Mouse (Mus musculus) C3H10T1/2 (cell line): ENCODE data around the gene Foxp3. TPM values are rescaled to one million over a fixed set of nuclear protein-coding genes. Genes with fewer than 3 reads are reported as not detected.

ENCODE experiments used
- polyA plus RNA-seq, 2 experiments: library from polyadenylated mRNA; unstranded; fragments of >200 nt; fragmentation: generic; extraction: Trizol; gene quantifications; one replicate each; pipeline ENCODE4 v1.2.1; 2012; ENCODE audit warnings: missing spikeins in 2 of 2

Gene Foxp3
- under 1 TPM; 0.12 to 0.41 TPM for polyA plus RNA-seq

DNA sequence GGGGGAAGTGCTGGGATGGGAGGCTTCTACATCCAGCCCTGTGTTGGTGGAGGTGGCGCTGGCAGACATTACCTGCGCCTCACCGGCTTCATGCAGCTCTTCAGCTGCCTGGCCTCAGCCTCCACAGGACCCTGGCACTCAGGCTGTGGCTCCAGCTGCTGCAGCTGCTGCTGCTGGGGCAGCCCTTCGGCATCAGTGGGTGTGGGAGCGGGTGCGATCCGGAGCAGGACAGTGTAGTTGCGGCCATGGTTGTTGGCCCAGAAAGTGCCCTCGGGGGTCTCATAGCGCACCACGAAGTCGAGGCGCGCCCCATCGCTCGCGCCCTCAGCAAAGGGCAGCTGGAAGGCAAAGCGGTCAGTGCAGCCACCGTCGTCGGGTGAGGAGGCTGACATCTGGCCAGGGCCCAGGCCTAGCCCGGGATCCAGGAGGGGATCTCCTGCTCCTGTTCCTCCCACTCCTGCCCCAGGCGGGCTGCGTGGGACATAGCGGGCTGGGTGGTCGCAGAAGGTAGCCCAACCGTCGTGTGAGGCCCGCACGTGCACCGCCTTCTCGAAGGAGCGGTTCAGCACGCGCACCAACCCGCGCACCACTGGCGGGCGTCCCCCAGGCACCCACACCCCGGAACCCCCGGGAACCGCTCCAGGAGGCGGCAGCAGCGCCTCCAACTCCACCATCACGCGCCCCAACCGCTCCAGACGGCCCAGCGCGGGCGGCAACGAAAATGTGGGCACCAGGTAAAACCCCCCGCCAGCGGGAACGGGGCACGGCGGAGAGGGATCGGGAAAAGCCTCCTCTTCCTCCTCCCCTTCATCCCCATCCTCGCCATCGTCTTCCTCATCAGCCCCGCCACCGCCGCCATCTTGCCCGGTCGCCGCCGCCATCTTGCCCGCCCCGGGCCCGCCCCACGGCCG, at the start of gene Foxp3:
Gene Foxp3 (plus strand): TSS at position 469 of the 911 bp plus-strand sequence.

DNA sequence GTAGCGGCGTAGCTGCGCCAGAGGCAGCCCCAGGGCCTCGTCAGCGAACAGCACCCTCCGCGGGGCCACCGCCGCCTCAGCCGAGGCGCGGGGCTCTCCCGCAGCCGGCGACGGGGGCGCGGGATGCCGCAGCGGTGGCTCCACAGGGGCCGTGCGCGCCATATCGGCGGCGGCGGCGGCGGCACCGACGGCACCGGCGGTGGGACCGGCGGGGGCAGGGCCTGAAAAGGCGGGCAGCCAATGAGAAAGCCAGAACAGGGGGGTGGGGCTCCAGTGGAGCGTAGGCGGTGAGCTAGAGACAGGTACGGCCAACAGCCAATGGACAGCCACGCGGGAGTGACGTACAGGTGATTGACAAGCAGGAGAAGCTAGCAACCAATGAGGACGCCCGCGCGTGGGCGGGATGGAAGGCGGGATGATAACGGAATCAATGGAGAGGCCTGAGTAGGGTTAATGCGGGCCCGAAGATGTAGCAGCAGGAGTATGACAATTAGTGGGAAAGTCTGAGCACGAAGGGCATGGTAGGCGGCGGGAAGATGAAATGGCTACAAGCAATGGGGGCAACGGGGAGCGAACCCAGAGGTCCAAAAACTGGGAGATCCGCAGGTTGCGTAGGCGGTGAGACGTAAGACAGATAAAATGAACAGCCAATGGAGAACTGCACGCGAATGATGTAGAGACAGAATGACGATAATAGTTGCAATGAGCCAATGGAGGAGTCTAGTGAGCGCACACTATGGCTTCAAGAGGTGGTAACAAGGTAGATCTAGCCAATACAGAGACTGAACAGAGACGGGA, 842 bp downstream of the Foxp3 start, which contains the start of gene Ppp1r3f:
Gene Ppp1r3f (minus strand): TSS at position 197 of the 798 bp plus-strand sequence.

DNA sequence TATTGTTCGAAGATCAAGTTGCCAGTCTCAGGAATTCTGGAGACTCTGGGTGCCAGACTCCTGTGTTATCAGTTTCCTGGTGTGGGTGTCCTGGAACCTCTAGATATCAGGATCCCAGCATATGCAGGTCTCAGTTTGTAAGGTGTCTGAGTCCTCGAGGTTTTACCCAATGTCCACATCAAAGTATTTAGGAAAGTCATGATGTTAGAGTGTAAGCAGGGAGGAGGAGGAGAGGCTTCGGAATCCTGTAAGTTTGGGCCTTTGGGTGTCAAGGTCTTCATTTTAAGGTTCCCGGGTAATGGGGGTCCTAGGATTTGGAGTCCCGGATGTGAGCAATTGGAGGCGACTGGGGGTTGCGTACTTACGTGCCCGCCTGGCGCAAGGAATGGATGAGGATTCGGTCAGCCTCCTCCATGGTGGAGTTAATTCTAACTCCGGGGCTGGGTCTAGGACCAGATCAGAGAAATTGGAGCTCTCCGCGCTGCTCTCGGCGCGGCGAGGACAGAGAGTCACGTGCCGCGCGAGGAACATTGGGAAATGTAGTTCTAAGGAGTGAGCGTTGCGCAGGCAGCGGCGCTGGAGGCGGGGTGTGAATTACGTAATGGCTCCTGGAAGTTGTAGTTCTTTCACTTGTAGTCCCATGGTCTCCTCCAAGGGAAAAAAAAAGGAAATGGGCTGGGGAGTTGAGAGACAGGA, 31.6 kb downstream of the Foxp3 start, which contains the start of gene Ccdc22:
Gene Ccdc22 (minus strand): TSS at position 639 of the 696 bp plus-strand sequence.

DNA sequence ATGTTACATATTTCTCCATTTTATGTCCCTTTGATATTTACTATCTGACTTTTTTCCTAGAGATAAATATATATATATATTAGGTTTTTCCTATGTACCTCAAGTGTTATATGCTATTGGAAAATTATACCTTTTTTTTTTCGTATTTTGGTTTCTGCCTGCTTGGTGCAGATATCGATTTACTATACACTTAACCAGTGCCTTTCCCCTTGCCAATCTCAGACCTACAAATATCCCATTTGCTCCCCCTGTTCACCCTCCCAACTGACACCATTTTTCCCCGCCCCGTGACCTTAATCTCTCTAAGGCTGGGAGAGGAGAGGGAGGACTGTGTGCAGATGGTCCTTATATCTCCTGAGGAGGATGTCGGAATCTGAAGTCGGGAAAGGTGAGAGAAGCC, 33.3 kb downstream of the Foxp3 start, which contains the start of gene Cacna1f:
Gene Cacna1f (plus strand): TSS at position 301 of the 400 bp plus-strand sequence.

DNA sequence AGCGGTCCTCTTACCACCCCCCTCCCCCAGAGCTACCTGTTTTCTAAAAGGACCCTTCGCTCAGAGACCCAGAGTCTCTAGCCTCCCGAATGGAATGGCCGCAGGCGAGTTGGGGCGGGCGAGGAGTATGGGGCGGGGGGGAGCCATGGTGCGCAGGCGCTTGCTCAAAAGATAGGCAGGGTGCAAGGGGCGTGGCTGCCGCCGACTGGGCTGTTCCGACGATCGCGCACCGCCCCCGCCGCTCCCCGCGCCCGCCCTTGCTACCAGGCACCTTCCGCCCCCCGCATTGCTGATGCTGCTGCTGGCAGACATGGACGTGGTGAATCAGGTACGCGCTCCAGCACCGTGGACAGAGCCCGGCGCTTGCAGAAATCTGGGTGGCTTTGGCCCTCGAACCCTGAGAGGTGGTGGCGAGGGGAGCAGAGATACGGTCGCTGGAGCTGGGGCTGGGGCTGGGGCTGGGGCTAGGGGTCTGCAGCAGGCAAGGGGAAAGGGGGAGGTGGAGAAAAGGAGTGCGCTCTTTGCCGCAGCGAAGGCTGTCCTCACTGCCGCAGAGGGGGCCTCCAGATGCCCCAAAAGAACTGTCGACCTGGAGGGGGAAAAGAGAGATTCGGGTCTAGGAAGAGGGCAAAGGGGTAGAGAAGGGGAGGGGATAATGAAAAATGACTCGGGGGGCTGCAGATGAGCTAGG, 65.1 kb downstream of the Foxp3 start, which contains the start of gene Syp:
Gene Syp (plus strand): TSS at position 71 of the 691 bp plus-strand sequence.

Other genes starting within 250 kb of the Foxp3 start
- 1 to 10 TPM in 1 of 2 experiments, under 1 TPM in 1; 0.20 to 2.1 TPM for gene Usp27x, start 197.8 kb upstream of the Foxp3 start, polyA plus RNA-seq
- gene Ppp1r3f, start 639 bp downstream of the Foxp3 start, polyA plus RNA-seq: 1 to 10 TPM; 1.5 to 4.1 TPM
- 10 to 100 TPM; 26.1 to 46.2 TPM for gene Ccdc22, start 31.9 kb downstream of the Foxp3 start, polyA plus RNA-seq
- under 1 TPM in 1 of 2 experiments, not detected in 1; 0.01 TPM for gene Cacna1f, start 33.4 kb downstream of the Foxp3 start, polyA plus RNA-seq
- under 1 TPM; 0.22 to 0.81 TPM for gene Syp, start 64.8 kb downstream of the Foxp3 start, polyA plus RNA-seq
- gene Prickle3, start 83.6 kb downstream of the Foxp3 start, polyA plus RNA-seq: under 1 TPM; 0.16 to 0.66 TPM
- 100 to 1,000 TPM; 442 to 683 TPM for gene Plp2, start 97.7 kb downstream of the Foxp3 start, polyA plus RNA-seq
- gene Magix, start 107.6 kb downstream of the Foxp3 start, polyA plus RNA-seq: under 1 TPM; 0.01 to 0.20 TPM
- 10 to 100 TPM in 1 of 2 experiments, 1 to 10 TPM in 1; 2.5 to 11.5 TPM for gene Gpkow, start 123.5 kb downstream of the Foxp3 start, polyA plus RNA-seq
- 10 to 100 TPM; 15.4 to 54.3 TPM for gene Wdr45, start 140.7 kb downstream of the Foxp3 start, polyA plus RNA-seq
- gene Gm45208, start 148.6 kb downstream of the Foxp3 start, polyA plus RNA-seq: under 1 TPM in 1 of 2 experiments, not detected in 1; 0.24 TPM
- gene Praf2, start 154.8 kb downstream of the Foxp3 start, polyA plus RNA-seq: 100 to 1,000 TPM; 113 to 154 TPM
- gene Ccdc120, start 177.3 kb downstream of the Foxp3 start, polyA plus RNA-seq: 1 to 10 TPM; 2.4 to 7.6 TPM
- gene Tfe3, start 188.9 kb downstream of the Foxp3 start, polyA plus RNA-seq: 10 to 100 TPM; 32.8 to 42.6 TPM
- gene Gripap1, start 216.1 kb downstream of the Foxp3 start, polyA plus RNA-seq: 10 to 100 TPM in 1 of 2 experiments, 1 to 10 TPM in 1; 5.9 to 35.2 TPM
- gene Kcnd1, start 248.6 kb downstream of the Foxp3 start, polyA plus RNA-seq: 1 to 10 TPM in 1 of 2 experiments, under 1 TPM in 1; 0.34 to 4.5 TPM